Mouse (Mus musculus) heart, postnatal 0 days (tissue): ENCODE results near the gene Trip4.

Experiments
- CTCF ChIP-seq: IDR thresholded peaks from 2 replicates; pipeline ENCODE4 v1.5.1; 2016; ENCODE audit warnings: antibody characterized with exemption, control low read depth, low read depth
- EP300 ChIP-seq: IDR thresholded peaks from 2 replicates; pipeline ENCODE4 v1.6.1; 2016; ENCODE audit warnings: antibody characterized with exemption, low read depth

GRCm38 (mm10) chr9:65850203-65850602, 58.4 kb downstream of the Trip4 start:
- TF ChIP-seq CTCF, result peak; percentile 32
- TF ChIP-seq EP300, result no peak
